13 mouse cellular contexts compared by ENCODE assay signal in genomic region chr5:138277994-138278393, GRCm38 (mm10). TPM values are rescaled to one million over a fixed set of nuclear protein-coding genes. Genes with fewer than 3 reads are reported as not detected.
DNase-seq lines count a peak whose midpoint lies in the region; ATAC-seq and TF ChIP-seq lines count a peak whose summit lies in the region.
"Had no signal": no experiment of that assay in that cellular context is flagged by ENCODE, and none has a peak within 500 bp of the region (broad histone marks: within the 10 kb centered on the region; RNA-seq: fewer than 3 reads in every experiment).

No protein-coding gene starts in this region.

- DNase-seq in lung, adult 18-20 months = no peak
- DNase-seq in hindbrain, embryonic 11.5 days (ENCODE audit: low spot score) = no peak
- DNase-seq in midbrain, embryonic 10.5 days (ENCODE audit: low spot score) = no peak
- DNase-seq in layer of hippocampus, adult 9-10 months (ENCODE audit: low spot score) = no peak
- no peak for DNase-seq in lung, postnatal 0 days (ENCODE audit: low spot score)
- DNase-seq in retina, embryonic 14.5 days (ENCODE audit: low spot score) = no peak
- DNase-seq: gastrocnemius, postnatal 25 days; thymus, postnatal 14 days had no signal

- no peak overlapping the region for H3K27ac ChIP-seq in lung, embryonic 15.5 days
- no peak overlapping the region for H3K27ac ChIP-seq in hindbrain, embryonic 11.5 days (ENCODE audit: low read depth, low read length)
- H3K27ac ChIP-seq in midbrain, embryonic 10.5 days (replicated peaks) = no peak overlapping the region
- H3K27ac ChIP-seq in lung, postnatal 0 days (ENCODE audit: low read length) = no peak overlapping the region

- H3K9me3 ChIP-seq in lung, embryonic 15.5 days = peaks cover 7% of the 10 kb centered on the region; the same call in 1 of the 2 replicates
- no peaks in the 10 kb centered on the region for H3K9me3 ChIP-seq in hindbrain, embryonic 11.5 days (ENCODE audit: control insufficient read depth, low read length)
- peaks cover 8% of the 10 kb centered on the region; the same call in 1 of the 2 replicates for H3K9me3 ChIP-seq in midbrain, embryonic 10.5 days (replicated peaks)
- H3K9me3 ChIP-seq in lung, postnatal 0 days (ENCODE audit: low read length) = no peaks in the 10 kb centered on the region

- no peak for TF ChIP-seq CTCF in lung, postnatal 0 days (IDR thresholded peaks at IDR 0.05)

- TF ChIP-seq EP300 in lung, postnatal 0 days (IDR thresholded peaks at IDR 0.05) = no peak

- no peak for ATAC-seq in lung, embryonic 15.5 days (ENCODE audit: borderline replicate concordance, extremely low read depth, low FRiP score, low TSS enrichment)
- no peak for ATAC-seq in hindbrain, embryonic 11.5 days (ENCODE audit: low FRiP score)
- no peak for ATAC-seq in megakaryocyte-erythroid progenitor cell, adult 5-6 weeks (replicated peaks; ENCODE audit: low FRiP score, low TSS enrichment, poor library complexity, severe bottlenecking)
- no peak for ATAC-seq in lung, postnatal 0 days

- peaks cover 27% of the 10 kb centered on the region for H3K4me1 ChIP-seq in lung, embryonic 15.5 days
- peaks cover 32% of the 10 kb centered on the region for H3K4me1 ChIP-seq in hindbrain, embryonic 11.5 days (replicated peaks; ENCODE audit: control insufficient read depth, insufficient read depth, low read length)
- peaks cover 62% of the 10 kb centered on the region for H3K4me1 ChIP-seq in midbrain, embryonic 10.5 days
- H3K4me1 ChIP-seq in lung, postnatal 0 days (ENCODE audit: insufficient read depth, low read depth, low read length) = no peaks in the 10 kb centered on the region

- no peak overlapping the region for H3K4me3 ChIP-seq in lung, embryonic 15.5 days
- peak overlapping the region; percentile 72 for H3K4me3 ChIP-seq in hindbrain, embryonic 11.5 days (ENCODE audit: low read depth, low read length)
- peak overlapping the region; percentile 66; the same call in 1 of the 2 replicates for H3K4me3 ChIP-seq in midbrain, embryonic 10.5 days
- no peak overlapping the region for H3K4me3 ChIP-seq in lung, postnatal 0 days (ENCODE audit: low read depth, low read length)
- H3K4me3 ChIP-seq: myocyte had no signal

- WGBS in lung, embryonic 15.5 days = 81% methylated on average over 7 of the region's 7 CpGs
- 81% methylated on average over 7 of the region's 7 CpGs for WGBS in hindbrain, embryonic 11.5 days
- 89% methylated on average over 7 of the region's 7 CpGs for WGBS in midbrain, embryonic 10.5 days
- WGBS in lung, postnatal 0 days = 84% methylated on average over 7 of the region's 7 CpGs

- no peaks in the 10 kb centered on the region for H3K36me3 ChIP-seq in lung, embryonic 15.5 days
- H3K36me3 ChIP-seq in hindbrain, embryonic 11.5 days (ENCODE audit: control insufficient read depth, insufficient read depth, low read length) = no peaks in the 10 kb centered on the region
- peaks cover 47% of the 10 kb centered on the region for H3K36me3 ChIP-seq in midbrain, embryonic 10.5 days
- no peaks in the 10 kb centered on the region for H3K36me3 ChIP-seq in lung, postnatal 0 days (ENCODE audit: insufficient read depth, low read length)

- no peak overlapping the region for H3K9ac ChIP-seq in lung, embryonic 15.5 days
- no peak overlapping the region; the same call in 1 of the 2 replicates for H3K9ac ChIP-seq in hindbrain, embryonic 11.5 days (ENCODE audit: low read depth, low read length)
- no peak overlapping the region for H3K9ac ChIP-seq in lung, postnatal 0 days (replicated peaks; ENCODE audit: low read depth)

- H3K27me3 ChIP-seq in lung, embryonic 15.5 days = no peaks in the 10 kb centered on the region
- H3K27me3 ChIP-seq in hindbrain, embryonic 11.5 days (ENCODE audit: control insufficient read depth, insufficient read depth, low read length) = no peaks in the 10 kb centered on the region
- peaks cover 26% of the 10 kb centered on the region for H3K27me3 ChIP-seq in midbrain, embryonic 10.5 days (ENCODE audit: low read depth, poor library complexity, severe bottlenecking)
- H3K27me3 ChIP-seq in lung, postnatal 0 days (replicated peaks; ENCODE audit: insufficient read depth, low read length) = no peaks in the 10 kb centered on the region

- 0 out of 2 replicates have a peak overlapping the region, but pooled peaks have one; percentile 91 for H3K4me2 ChIP-seq in lung, embryonic 15.5 days
- peak overlapping the region; percentile 69 for H3K4me2 ChIP-seq in hindbrain, embryonic 11.5 days (replicated peaks; ENCODE audit: low read depth, low read length)
- no peak overlapping the region for H3K4me2 ChIP-seq in lung, postnatal 0 days (replicated peaks; ENCODE audit: low read depth, low read length)

RNA-seq across cellular contexts. Expression of gene Gm43720, which starts 1.8 kb away (rescaled TPM):
- polyA plus RNA-seq in lung, embryonic 15.5 days (2015; fragmentation: Nextera tagmentation; extraction: Ambion mirVana) = 0.13 and 0.24 TPM in 2 replicates
- 0.06 TPM in 2 replicates for polyA plus RNA-seq in hindbrain, embryonic 11.5 days (2014; fragmentation: Nextera tagmentation; extraction: Ambion mirVana)
- 0.10 TPM in 2 replicates for polyA plus RNA-seq in midbrain, embryonic 10.5 days (2016; fragmentation: Nextera tagmentation; extraction: Ambion mirVana)
- not detected in 2 replicates for total RNA-seq in megakaryocyte-erythroid progenitor cell, adult 5-6 weeks (2014; fragmentation: Nextera tagmentation)
- not detected in 2 replicates for total RNA-seq in megakaryocyte-erythroid progenitor cell, adult 5-6 weeks (2017)
- polyA plus RNA-seq in lung, postnatal 0 days (2015; fragmentation: Nextera tagmentation; extraction: Ambion mirVana) = 0.02 and 0.11 TPM in 2 replicates
- total RNA-seq: gastrocnemius, postnatal 25 days; heart, postnatal 25 days; liver, adult 2 months had no signal
- polyA plus RNA-seq: liver, adult 2 months had no signal

RNA-seq across cellular contexts. Expression of gene Gpc2, which starts 1.8 kb away (rescaled TPM):
- 18.9 and 20.6 TPM in 2 replicates for polyA plus RNA-seq in lung, embryonic 15.5 days (2015; fragmentation: Nextera tagmentation; extraction: Ambion mirVana)
- 20.8 and 23.9 TPM in 2 replicates for polyA plus RNA-seq in hindbrain, embryonic 11.5 days (2014; fragmentation: Nextera tagmentation; extraction: Ambion mirVana)
- 42.9 and 68.5 TPM in 2 replicates for polyA plus RNA-seq in midbrain, embryonic 10.5 days (2016; fragmentation: Nextera tagmentation; extraction: Ambion mirVana)
- total RNA-seq in megakaryocyte-erythroid progenitor cell, adult 5-6 weeks (2014; fragmentation: Nextera tagmentation) = 6.0 and 15.0 TPM in 2 replicates
- total RNA-seq in megakaryocyte-erythroid progenitor cell, adult 5-6 weeks (2017) = 0.89 and 6.5 TPM in 2 replicates
- 2.0 and 2.7 TPM in 2 replicates for polyA plus RNA-seq in lung, postnatal 0 days (2015; fragmentation: Nextera tagmentation; extraction: Ambion mirVana)

RNA-seq across cellular contexts. Expression of gene Stag3, which starts 2.0 kb away (rescaled TPM):
- 2.6 and 3.6 TPM in 2 replicates for polyA plus RNA-seq in lung, embryonic 15.5 days (2015; fragmentation: Nextera tagmentation; extraction: Ambion mirVana)
- 3.0 and 3.5 TPM in 2 replicates for polyA plus RNA-seq in hindbrain, embryonic 11.5 days (2014; fragmentation: Nextera tagmentation; extraction: Ambion mirVana)
- polyA plus RNA-seq in midbrain, embryonic 10.5 days (2016; fragmentation: Nextera tagmentation; extraction: Ambion mirVana) = 2.5 and 4.4 TPM in 2 replicates
- total RNA-seq in megakaryocyte-erythroid progenitor cell, adult 5-6 weeks (2014; fragmentation: Nextera tagmentation) = 13.1 and 15.7 TPM in 2 replicates
- total RNA-seq in megakaryocyte-erythroid progenitor cell, adult 5-6 weeks (2017) = 9.9 and 13.4 TPM in 2 replicates
- polyA plus RNA-seq in lung, postnatal 0 days (2015; fragmentation: Nextera tagmentation; extraction: Ambion mirVana) = 0.20 and 0.37 TPM in 2 replicates
- total RNA-seq: heart, postnatal 25 days had no signal

RNA-seq across cellular contexts. Expression of gene Gal3st4, which starts 5.4 kb away (rescaled TPM):
- 1.1 and 2.0 TPM in 2 replicates for polyA plus RNA-seq in lung, embryonic 15.5 days (2015; fragmentation: Nextera tagmentation; extraction: Ambion mirVana)
- polyA plus RNA-seq in hindbrain, embryonic 11.5 days (2014; fragmentation: Nextera tagmentation; extraction: Ambion mirVana) = 4.6 and 6.1 TPM in 2 replicates
- polyA plus RNA-seq in midbrain, embryonic 10.5 days (2016; fragmentation: Nextera tagmentation; extraction: Ambion mirVana) = 7.1 and 7.3 TPM in 2 replicates
- not detected in 2 replicates for total RNA-seq in megakaryocyte-erythroid progenitor cell, adult 5-6 weeks (2014; fragmentation: Nextera tagmentation)
- not detected in 2 replicates for total RNA-seq in megakaryocyte-erythroid progenitor cell, adult 5-6 weeks (2017)
- 0.84 and 1.2 TPM in 2 replicates for polyA plus RNA-seq in lung, postnatal 0 days (2015; fragmentation: Nextera tagmentation; extraction: Ambion mirVana)
- total RNA-seq: liver, adult 2 months had no signal
- polyA plus RNA-seq: liver, adult 2 months; myocyte had no signal

RNA-seq across cellular contexts. Expression of gene BC037034, which starts 14.2 kb away (rescaled TPM):
- 4.5 and 5.7 TPM in 2 replicates for polyA plus RNA-seq in lung, embryonic 15.5 days (2015; fragmentation: Nextera tagmentation; extraction: Ambion mirVana)
- polyA plus RNA-seq in hindbrain, embryonic 11.5 days (2014; fragmentation: Nextera tagmentation; extraction: Ambion mirVana) = 7.0 and 7.1 TPM in 2 replicates
- 6.9 and 7.3 TPM in 2 replicates for polyA plus RNA-seq in midbrain, embryonic 10.5 days (2016; fragmentation: Nextera tagmentation; extraction: Ambion mirVana)
- 113 and 199 TPM in 2 replicates for total RNA-seq in megakaryocyte-erythroid progenitor cell, adult 5-6 weeks (2014; fragmentation: Nextera tagmentation)
- total RNA-seq in megakaryocyte-erythroid progenitor cell, adult 5-6 weeks (2017) = 46.5 and 50.8 TPM in 2 replicates
- polyA plus RNA-seq in lung, postnatal 0 days (2015; fragmentation: Nextera tagmentation; extraction: Ambion mirVana) = 2.9 and 3.2 TPM in 2 replicates

Comparison
In these comparisons a context has a peak if more than half of its experiments do, and no peak if none do; other contexts are left out.
1. H3K4me3 ChIP-seq: peak in hindbrain, embryonic 11.5 days (single experiment) and midbrain, embryonic 10.5 days (single experiment); none in lung, embryonic 15.5 days (single experiment) and lung, postnatal 0 days (single experiment).